Mouse (Mus musculus) embryo, embryonic 10.5 days (tissue): ENCODE measurements at regions not wholly inside any gene's neighbourhood (a gene's known extent, or its start where the extent isn't known, plus 50 kb on each side); places are given as distances from the start of the nearest gene placed in this dataset.

Experiments used
- DNase-seq: peaks from one replicate; pipeline ENCODE4 v3.0.0-alpha.2; 2015; ENCODE audit warnings: low spot score

GRCm38 (mm10) chr4:81508776-81509175 is 66.2 kb upstream of the Mpdz start:
- DNase-seq, result no peak

- DNase-seq, result no peak
Measured at GRCm38 (mm10) chr4:81506841-81507240, 64.2 kb upstream of the Mpdz start.

GRCm38 (mm10) chr4:81506306-81506705 is 63.7 kb upstream of the Mpdz start:
- no peak for DNase-seq

- DNase-seq, result no peak
Measured at GRCm38 (mm10) chr4:81505096-81505495, 62.5 kb upstream of the Mpdz start.

- DNase-seq, result no peak
Measured at GRCm38 (mm10) chr4:81503941-81504340, 61.3 kb upstream of the Mpdz start.

GRCm38 (mm10) chr4:81501802-81502201 is 59.2 kb upstream of the Mpdz start:
- DNase-seq, result no peak

- peak; percentile 67 for DNase-seq
Measured at GRCm38 (mm10) chr4:81498133-81498532, 55.5 kb upstream of the Mpdz start.

GRCm38 (mm10) chr4:81492811-81493210 is 50.2 kb upstream of the Mpdz start:
- DNase-seq, result no peak
